Mouse (Mus musculus): ENCODE results near the gene Hyal2. TPM values are rescaled to one million over a fixed set of nuclear protein-coding genes. Genes with fewer than 3 reads are reported as not detected.
A peak's percentile ranks its signal among the peaks of the same experiment; 100 is the strongest.
"Not testable (repeated sequence)": the region's sequence is repeated elsewhere in the genome, so short reads cannot be mapped to it uniquely, and the experiment has no call there.

Hyal2 gene
- polyA plus RNA-seq, 1 experiment from 2014 or later = 127 TPM

DNA sequence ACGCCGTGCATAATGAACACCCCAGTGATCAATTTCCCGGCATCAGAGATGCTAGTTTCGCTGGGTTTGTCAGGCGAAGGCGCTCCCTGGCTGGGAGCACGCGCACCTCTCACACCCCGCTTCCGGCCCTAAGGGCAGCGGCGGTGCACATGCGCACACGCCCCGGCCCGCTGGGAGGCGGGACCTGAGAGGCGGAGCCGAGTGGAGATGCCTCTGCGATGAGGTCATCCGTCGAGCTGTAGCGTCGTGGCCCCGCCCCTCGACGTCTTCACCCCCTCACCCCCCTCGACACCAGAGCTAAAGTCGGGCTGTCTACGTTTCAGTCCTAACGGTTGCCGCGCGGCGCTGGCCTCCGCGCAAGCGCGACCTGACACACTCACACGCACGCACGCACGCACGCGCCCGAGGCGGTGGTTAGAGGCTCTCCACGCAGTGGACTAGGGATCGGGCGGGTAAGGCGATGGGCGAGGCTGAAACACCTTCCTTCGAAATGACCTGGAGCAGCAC is 13.4 kb upstream of the Hyal2 start:
- peak overlapping the region; percentile 75 for H3K4me3 ChIP-seq (replicated peaks)
- peak overlapping the region; percentile 85 for H3K9ac ChIP-seq (replicated peaks)
- WGBS = 0% methylated on average over 53 of the region's 53 CpGs
- peaks cover 55% of the 10 kb centered on the region for H3K4me1 ChIP-seq (replicated peaks)
- peak overlapping the region; percentile 89 for H3K4me2 ChIP-seq
- no peaks in the 10 kb centered on the region for H3K9me3 ChIP-seq
- peak; percentile 91 for ATAC-seq (ENCODE audit: insufficient number of reproducible peaks, insufficient read depth, low FRiP score, low TSS enrichment, low read depth)
- H3K27me3 ChIP-seq = peaks cover 10% of the 10 kb centered on the region; the same call in 1 of the 2 replicates
- H3K36me3 ChIP-seq = peaks cover 31% of the 10 kb centered on the region
- peak overlapping the region; percentile 95 for H3K27ac ChIP-seq

DNA sequence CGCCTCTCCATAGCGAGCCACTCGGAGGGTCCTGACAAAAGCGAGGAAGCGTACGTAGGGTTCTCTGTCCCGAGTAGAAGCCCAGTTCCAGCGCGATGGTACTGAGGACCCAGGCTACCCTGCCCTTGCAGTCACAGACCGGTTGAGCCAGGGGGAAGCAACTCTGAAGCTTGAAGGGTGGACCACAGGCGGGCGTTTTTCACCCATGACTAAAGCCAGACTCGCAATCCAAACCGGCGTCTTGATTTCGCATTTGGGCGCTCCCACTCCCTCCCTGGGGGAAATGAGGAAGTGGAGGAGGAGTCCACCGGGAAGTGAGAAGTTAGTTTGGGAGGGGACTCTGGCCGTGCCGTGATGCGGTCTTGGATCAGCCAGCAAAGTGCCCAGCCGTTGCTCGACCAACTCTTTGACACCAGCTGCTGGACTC is 12.7 kb upstream of the Hyal2 start:
- Histone ChIP-seq H3K9me3 (no peaks in the 10 kb centered on the region), H3K4me1 (replicated peaks) (peaks cover 55% of the 10 kb centered on the region), H3K4me3 (replicated peaks) (peak overlapping the region; percentile 75), H3K9ac (replicated peaks) (peak overlapping the region; percentile 85), H3K27me3 (peaks cover 7% of the 10 kb centered on the region; the same call in 1 of the 2 replicates), H3K27ac (peak overlapping the region; percentile 95), H3K36me3 (peaks cover 38% of the 10 kb centered on the region), H3K4me2 (peak overlapping the region; percentile 89)
- under 1% methylated on average over 23 of the region's 23 CpGs for WGBS
- ATAC-seq (ENCODE audit: insufficient number of reproducible peaks, insufficient read depth, low FRiP score, low TSS enrichment, low read depth) = peak; percentile 12

DNA sequence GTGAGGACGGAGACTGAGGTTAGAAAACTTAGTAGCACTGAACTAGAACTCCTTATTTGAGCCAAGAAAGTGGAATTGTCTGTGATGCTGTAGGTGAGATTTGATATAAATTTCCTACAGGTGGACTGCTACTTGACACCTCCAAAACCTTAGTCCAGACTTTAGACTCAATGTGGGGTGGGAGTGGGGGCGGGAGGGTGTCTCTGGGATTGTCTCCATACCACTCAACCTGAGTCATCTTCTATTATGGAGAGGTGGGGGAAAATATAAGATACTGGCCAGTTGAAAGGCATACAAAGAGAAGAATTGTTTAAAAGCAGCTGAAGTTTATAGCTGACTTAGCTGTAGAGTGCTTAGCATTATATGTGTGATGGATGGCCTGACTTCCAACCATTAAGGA is 12.0 kb upstream of the Hyal2 start:
- H3K27me3 ChIP-seq = peaks cover 2% of the 10 kb centered on the region; the same call in 1 of the 2 replicates
- H3K9me3 ChIP-seq = no peaks in the 10 kb centered on the region
- peak overlapping the region; percentile 85 for H3K9ac ChIP-seq (replicated peaks)
- peak overlapping the region; percentile 75 for H3K4me3 ChIP-seq (replicated peaks)
- H3K36me3 ChIP-seq = peaks cover 44% of the 10 kb centered on the region
- H3K4me1 ChIP-seq (replicated peaks) = peaks cover 51% of the 10 kb centered on the region
- no peak for ATAC-seq (ENCODE audit: insufficient number of reproducible peaks, insufficient read depth, low FRiP score, low TSS enrichment, low read depth)
- H3K4me2 ChIP-seq = peak overlapping the region; percentile 89
- H3K27ac ChIP-seq = peak overlapping the region; percentile 95; the same call in 1 of the 2 replicates
- WGBS = 45% methylated on average over 2 of the region's 2 CpGs

GRCm38 (mm10) chr9:107556346-107556745 is 11.4 kb upstream of the Hyal2 start:
- Histone ChIP-seq H3K4me3 (replicated peaks) (peak overlapping the region; percentile 75), H3K9ac (replicated peaks) (0 out of 2 replicates have a peak overlapping the region, but pooled peaks have one; percentile 85), H3K27me3 (no peaks in the 10 kb centered on the region), H3K4me1 (replicated peaks) (peaks cover 45% of the 10 kb centered on the region), H3K4me2 (peak overlapping the region; percentile 89), H3K27ac (no peak overlapping the region), H3K9me3 (no peaks in the 10 kb centered on the region), H3K36me3 (peaks cover 51% of the 10 kb centered on the region)
- ATAC-seq (ENCODE audit: insufficient number of reproducible peaks, insufficient read depth, low FRiP score, low TSS enrichment, low read depth) = no peak
- 81% methylated on average over 3 of the region's 3 CpGs for WGBS

DNA sequence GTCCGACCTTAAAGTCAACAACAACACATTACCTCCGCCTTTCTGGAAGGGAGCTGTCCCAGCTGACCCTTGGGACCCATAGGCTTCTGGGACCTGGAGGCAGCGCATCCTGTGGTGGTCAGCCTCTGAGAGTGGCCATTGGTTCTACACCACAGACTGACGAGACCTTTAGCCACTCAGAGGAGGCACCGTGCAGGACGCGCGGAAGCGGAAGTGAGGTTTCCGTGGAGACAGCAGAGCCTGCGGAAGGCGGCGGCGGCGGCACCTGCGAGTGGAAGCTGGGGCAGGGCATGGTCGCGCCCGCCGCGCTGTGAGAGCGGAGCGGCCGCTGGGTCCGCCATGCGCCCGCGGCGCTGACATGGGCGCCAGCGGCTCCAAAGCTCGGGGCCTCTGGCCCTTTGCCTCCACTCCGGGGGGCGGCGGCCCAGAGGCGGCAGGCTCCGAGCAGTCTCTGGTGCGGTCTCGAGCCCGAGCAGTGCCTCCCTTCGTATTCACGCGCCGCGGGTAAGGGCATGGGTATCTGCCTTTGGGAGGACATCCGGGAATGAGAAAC is 4.6 kb upstream of the Hyal2 start, which contains the start of gene Tusc2:
Gene Tusc2, plus strand, starts transcription at position 227 of the 553 bp plus-strand sequence.
- Histone ChIP-seq H3K9ac (replicated peaks) (peak within 1 kb of the TSS; percentile 80), H3K9me3 (no peaks in the 10 kb centered on the region), H3K27ac (peak within 1 kb of the TSS; percentile 56; the same call in 1 of the 2 replicates), H3K4me1 (replicated peaks) (peaks cover 35% of the 10 kb centered on the region), H3K36me3 (peaks cover 68% of the 10 kb centered on the region), H3K4me3 (replicated peaks) (peak within 1 kb of the TSS; percentile 91), H3K27me3 (no peaks in the 10 kb centered on the region), H3K4me2 (peak within 1 kb of the TSS; percentile 84)
- under 1% methylated on average over 46 of the region's 46 CpGs for WGBS
- peak; percentile 94 for ATAC-seq (ENCODE audit: insufficient number of reproducible peaks, insufficient read depth, low FRiP score, low TSS enrichment, low read depth)

DNA sequence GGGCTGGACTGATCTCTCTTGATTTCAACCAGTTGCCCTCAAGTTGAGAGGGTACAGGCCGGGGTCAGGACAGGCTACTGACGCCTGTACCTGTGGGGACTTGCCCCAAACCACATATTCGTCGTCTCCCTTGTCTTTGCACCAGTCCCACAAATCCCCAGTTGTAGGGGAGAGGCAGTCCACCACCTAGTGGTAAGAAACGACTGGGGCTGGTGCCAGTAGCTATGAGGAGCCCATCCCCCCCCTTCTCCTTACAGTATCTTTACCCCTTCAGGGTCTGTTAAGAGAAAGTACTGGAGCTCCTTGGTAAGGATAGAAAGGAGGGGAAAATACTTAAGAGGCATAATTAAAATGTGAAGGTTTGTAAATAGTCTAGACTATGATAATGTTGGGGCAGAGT is 2.2 kb upstream of the Hyal2 start:
- not testable (repeated sequence) for H3K4me3 ChIP-seq (replicated peaks); H3K27me3 ChIP-seq; H3K9ac ChIP-seq (replicated peaks); H3K9me3 ChIP-seq; ATAC-seq (ENCODE audit: insufficient number of reproducible peaks, insufficient read depth, low FRiP score, low TSS enrichment, low read depth)
- peaks cover 44% of the 10 kb centered on the region for H3K4me1 ChIP-seq (replicated peaks)
- 0 out of 2 replicates have a peak overlapping the region, but pooled peaks have one; percentile 17 for H3K4me2 ChIP-seq
- 49% methylated on average over 5 of the region's 5 CpGs for WGBS
- H3K36me3 ChIP-seq = peaks cover 47% of the 10 kb centered on the region
- peak overlapping the region; percentile 12 for H3K27ac ChIP-seq

GRCm38 (mm10) chr9:107566041-107566709 is 1.6 kb upstream of the Hyal2 start:
- H3K9ac ChIP-seq (replicated peaks) = no peak overlapping the region
- WGBS = 64% methylated on average over 15 of the region's 15 CpGs
- no peaks in the 10 kb centered on the region for H3K9me3 ChIP-seq
- H3K36me3 ChIP-seq = peaks cover 47% of the 10 kb centered on the region
- H3K4me3 ChIP-seq (replicated peaks) = no peak overlapping the region
- peak overlapping the region; percentile 8; the same call in 1 of the 2 replicates for H3K4me2 ChIP-seq
- peaks cover 50% of the 10 kb centered on the region for H3K4me1 ChIP-seq (replicated peaks)
- H3K27ac ChIP-seq = peak overlapping the region; percentile 67; the same call in 1 of the 2 replicates
- no peak for ATAC-seq (ENCODE audit: insufficient number of reproducible peaks, insufficient read depth, low FRiP score, low TSS enrichment, low read depth)
- no peaks in the 10 kb centered on the region for H3K27me3 ChIP-seq

DNA sequence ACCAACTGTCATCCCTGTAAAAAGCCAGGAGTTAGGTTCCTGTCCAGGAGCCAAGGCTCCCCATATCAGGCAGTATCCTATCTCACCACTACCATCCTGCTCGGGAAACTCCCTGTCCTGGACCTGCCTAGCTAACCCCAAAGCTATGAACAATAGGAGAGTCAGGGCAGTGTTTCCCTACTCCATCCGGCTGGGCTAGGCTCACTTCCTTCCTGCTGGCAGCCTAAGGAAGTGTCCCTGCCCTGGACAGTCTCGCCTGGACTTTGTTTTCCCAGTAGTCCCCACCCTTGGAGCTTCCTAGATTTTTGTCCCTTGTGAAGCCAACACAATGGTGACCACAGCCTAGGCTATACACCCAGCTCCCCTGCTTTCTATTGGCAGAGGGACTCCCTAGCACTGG is 890 bp upstream of the Hyal2 start:
- Histone ChIP-seq H3K36me3 (peaks cover 47% of the 10 kb centered on the region), H3K27ac (peak overlapping the region; percentile 90), H3K4me2 (peak overlapping the region; percentile 96; the same call in 1 of the 2 replicates), H3K9ac (replicated peaks) (no peak overlapping the region), H3K4me3 (replicated peaks) (peak overlapping the region; percentile 81; the same call in 1 of the 2 replicates), H3K9me3 (no peaks in the 10 kb centered on the region), H3K4me1 (replicated peaks) (peaks cover 55% of the 10 kb centered on the region), H3K27me3 (no peaks in the 10 kb centered on the region)
- 82% methylated on average over 3 of the region's 3 CpGs for WGBS
- no peak for ATAC-seq (ENCODE audit: insufficient number of reproducible peaks, insufficient read depth, low FRiP score, low TSS enrichment, low read depth)

GRCm38 (mm10) chr9:107568331-107569261 is 851 bp downstream of the Hyal2 start:
- no peaks in the 10 kb centered on the region for H3K9me3 ChIP-seq
- H3K4me1 ChIP-seq (replicated peaks) = peaks cover 47% of the 10 kb centered on the region
- peak overlapping the region; percentile 88 for H3K9ac ChIP-seq (replicated peaks)
- peak overlapping the region; percentile 81 for H3K4me3 ChIP-seq (replicated peaks)
- no peaks in the 10 kb centered on the region for H3K27me3 ChIP-seq
- H3K27ac ChIP-seq = peak overlapping the region; percentile 90
- H3K4me2 ChIP-seq = peak overlapping the region; percentile 96
- peak; percentile 77 for ATAC-seq (ENCODE audit: insufficient number of reproducible peaks, insufficient read depth, low FRiP score, low TSS enrichment, low read depth)
- peaks cover 57% of the 10 kb centered on the region for H3K36me3 ChIP-seq
- under 1% methylated on average over 41 of the region's 41 CpGs for WGBS

DNA sequence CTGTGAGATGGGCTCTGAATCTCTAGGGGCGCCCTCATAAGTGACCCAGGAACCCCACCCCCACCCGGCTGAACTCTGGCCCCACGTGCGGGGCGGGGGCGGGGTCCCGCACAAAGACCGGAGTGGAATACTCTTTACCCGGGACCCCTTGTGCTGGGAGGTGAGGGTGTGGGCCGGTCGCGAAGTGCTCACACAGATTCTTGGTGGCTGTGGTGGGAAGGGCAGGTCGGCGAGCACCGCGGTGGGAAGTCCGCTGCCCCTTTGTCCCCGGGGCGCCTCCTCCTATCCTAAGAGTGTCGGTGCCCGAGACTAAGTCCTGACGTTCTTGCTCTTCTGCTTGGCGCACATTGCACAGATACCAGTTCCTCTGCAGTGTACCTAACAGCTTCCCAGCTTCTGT is 1.5 kb downstream of the Hyal2 start:
- Histone ChIP-seq H3K4me2 (peak overlapping the region; percentile 96), H3K9me3 (no peaks in the 10 kb centered on the region), H3K4me1 (replicated peaks) (peaks cover 40% of the 10 kb centered on the region), H3K4me3 (replicated peaks) (peak overlapping the region; percentile 81), H3K9ac (replicated peaks) (peak overlapping the region; percentile 88), H3K36me3 (peaks cover 61% of the 10 kb centered on the region), H3K27ac (peak overlapping the region; percentile 90), H3K27me3 (no peaks in the 10 kb centered on the region)
- WGBS = 0% methylated on average over 23 of the region's 23 CpGs
- ATAC-seq (ENCODE audit: insufficient number of reproducible peaks, insufficient read depth, low FRiP score, low TSS enrichment, low read depth) = peak; percentile 33

Measured in limb, embryonic 12.5 days (tissue).